Comparison of ENCODE assay signal across 25 mouse cellular contexts in the genomic region with DNA sequence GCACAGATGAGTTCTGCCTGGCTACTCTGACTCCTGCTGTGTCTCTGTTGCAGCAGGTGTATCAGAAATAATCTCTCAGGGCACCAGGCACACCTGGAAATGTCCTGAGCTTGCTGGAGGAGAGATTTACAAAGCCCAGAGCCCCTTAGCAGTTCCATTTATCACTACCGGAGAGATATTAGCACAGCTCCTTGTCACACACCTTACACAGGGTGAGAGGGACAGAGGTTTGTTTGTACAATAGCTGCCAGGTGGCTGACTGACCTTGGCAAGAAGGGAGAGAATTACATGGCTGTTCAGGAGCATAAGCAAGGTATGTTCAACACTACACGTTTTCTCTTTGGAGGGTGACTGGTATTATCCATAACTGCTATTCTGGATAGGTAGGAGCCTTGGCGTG. TPM values are rescaled to one million over a fixed set of nuclear protein-coding genes. Genes with fewer than 3 reads are reported as not detected.
"Had no signal": no experiment of that assay in that cellular context is flagged by ENCODE, and none has a peak within 500 bp of the region (broad histone marks: within the 10 kb centered on the region; RNA-seq: fewer than 3 reads in every experiment).

No protein-coding gene starts in this region.

- DNase-seq: gastrocnemius, adult 2 months; gastrocnemius, postnatal 10 days; gastrocnemius, postnatal 25 days; heart, adult 18-20 months; heart, postnatal 10 days; heart, postnatal 4 days; kidney, adult 11 months; kidney, adult 2 months; kidney, adult 9 months; kidney, postnatal 14 days; kidney, postnatal 36 days; liver had no signal

- H3K9me3 ChIP-seq: heart, embryonic 10.5 days; heart, embryonic 12.5 days; hindbrain, embryonic 10.5 days; hindbrain, embryonic 12.5 days; kidney, embryonic 15.5 days; limb, embryonic 10.5 days had no signal

- H3K4me2 ChIP-seq: heart, embryonic 12.5 days; hindbrain, embryonic 12.5 days; hindbrain, embryonic 14.5 days; kidney, embryonic 15.5 days; limb, embryonic 12.5 days; liver, embryonic 11.5 days had no signal

- H3K27ac ChIP-seq: gastrocnemius, adult 2 months; heart, embryonic 10.5 days; hindbrain, embryonic 10.5 days; hindbrain, embryonic 12.5 days; hindbrain, embryonic 14.5 days; kidney, embryonic 15.5 days; kidney, postnatal 0 days; left cerebral cortex, adult 2 months; limb, embryonic 10.5 days; limb, embryonic 12.5 days had no signal

- H3K4me3 ChIP-seq: gastrocnemius, adult 2 months; heart, embryonic 10.5 days; heart, embryonic 12.5 days; hindbrain, embryonic 10.5 days; hindbrain, embryonic 12.5 days; kidney, embryonic 15.5 days; left cerebral cortex, adult 2 months; limb, embryonic 10.5 days; limb, embryonic 12.5 days had no signal

- H3K27me3 ChIP-seq: heart, embryonic 12.5 days; hindbrain, embryonic 12.5 days; kidney, embryonic 15.5 days had no signal

- H3K9ac ChIP-seq: heart, embryonic 12.5 days; hindbrain, embryonic 12.5 days; hindbrain, embryonic 14.5 days; kidney, embryonic 15.5 days; limb, embryonic 12.5 days had no signal

- ATAC-seq: hindbrain, embryonic 16.5 days; inflammation-experienced regulatory T-cells, adult 6 months had no signal

RNA-seq across cellular contexts. Expression of a gene that starts 35.6 kb away (rescaled TPM):
- polyA plus RNA-seq: hindbrain, embryonic 10.5 days had no signal
